Mouse (Mus musculus) cerebellum, adult 8-10 months (tissue): Measurements from ENCODE around the gene Stambp.

Experiments
- DNase-seq: peaks from one replicate; pipeline ENCODE4 v3.0.0; 2022

The Stambp gene

GRCm38 (mm10) chr6:83501524-83502310 is 70.8 kb downstream of the Stambp start:
- no peak for DNase-seq

GRCm38 (mm10) chr6:83500462-83500861 is 72.1 kb downstream of the Stambp start:
- DNase-seq, result no peak

- DNase-seq, result no peak
Measured at GRCm38 (mm10) chr6:83499078-83499477, 73.5 kb downstream of the Stambp start.

GRCm38 (mm10) chr6:83496753-83497710 is 75.5 kb downstream of the Stambp start:
- peak; percentile 25 for DNase-seq

- peak; percentile 44 for DNase-seq
Measured at GRCm38 (mm10) chr6:83496009-83496752, 76.3 kb downstream of the Stambp start.
